Mouse (Mus musculus) layer of hippocampus, postnatal 36 days (tissue): ENCODE measurements around the gene Usp7. TPM values are rescaled to one million over a fixed set of nuclear protein-coding genes. Genes with fewer than 3 reads are reported as not detected.

ENCODE experiments used
- DNase-seq, 2 experiments: peaks; one replicate each; pipeline ENCODE4 v3.0.0; 2022
- total RNA-seq, 2 experiments: library from RNA; stranded (reverse); gene quantifications; 2 replicates each; pipeline ENCODE4 v1.2.3; 2021

The Usp7 gene
- 100 to 1,000 TPM; 157 to 160 TPM for total RNA-seq

- DNase-seq = no peak
Measured at GRCm38 (mm10) chr16:8791949-8792557, at the start of gene Usp7. Usp7 (minus strand) TSS chr16:8792308.

GRCm38 (mm10) chr16:8840557-8840956 lies 48.4 kb upstream of the Usp7 start:
- no peak for DNase-seq

- DNase-seq = no peak
Measured at GRCm38 (mm10) chr16:8838921-8839320, 46.8 kb upstream of the Usp7 start.

GRCm38 (mm10) chr16:8837595-8837994 lies 45.5 kb upstream of the Usp7 start:
- DNase-seq = no peak

GRCm38 (mm10) chr16:8836876-8837275 lies 44.8 kb upstream of the Usp7 start:
- DNase-seq = no peak

GRCm38 (mm10) chr16:8831241-8831640 lies 39.1 kb upstream of the Usp7 start:
- no peak for DNase-seq

GRCm38 (mm10) chr16:8830431-8831211 lies 38.5 kb upstream of the Usp7 start:
- DNase-seq = peak; percentile 62 to 63

GRCm38 (mm10) chr16:8829564-8830359 lies 37.7 kb upstream of the Usp7 start, which contains the start of gene 1810013L24Rik:
1810013L24Rik (plus strand) TSS chr16:8830100.
- peak; percentile 97 to 98 for DNase-seq

- DNase-seq = no peak
Measured at GRCm38 (mm10) chr16:8828636-8829563, 36.8 kb upstream of the Usp7 start.

- no peak for DNase-seq
Measured at GRCm38 (mm10) chr16:8827366-8827765, 35.3 kb upstream of the Usp7 start.

- DNase-seq = no peak
Measured at GRCm38 (mm10) chr16:8823661-8824060, 31.6 kb upstream of the Usp7 start.

- no peak for DNase-seq
Measured at GRCm38 (mm10) chr16:8822586-8822985, 30.5 kb upstream of the Usp7 start.

- peak in 1 of 2 experiments; percentile 29 for DNase-seq
Measured at GRCm38 (mm10) chr16:8821429-8821828, 29.3 kb upstream of the Usp7 start.

- no peak for DNase-seq
Measured at GRCm38 (mm10) chr16:8817872-8818271, 25.8 kb upstream of the Usp7 start.

GRCm38 (mm10) chr16:8810399-8811127 lies 18.5 kb upstream of the Usp7 start:
- DNase-seq = no peak

- DNase-seq = no peak
Measured at GRCm38 (mm10) chr16:8806703-8807102, 14.6 kb upstream of the Usp7 start.

GRCm38 (mm10) chr16:8795906-8796305 lies 3.8 kb upstream of the Usp7 start:
- no peak for DNase-seq

GRCm38 (mm10) chr16:8794952-8795351 lies 2.8 kb upstream of the Usp7 start:
- no peak for DNase-seq

- no peak for DNase-seq
Measured at GRCm38 (mm10) chr16:8790886-8791285, 1.2 kb downstream of the Usp7 start.

GRCm38 (mm10) chr16:8784753-8785152 lies 7.4 kb downstream of the Usp7 start:
- no peak for DNase-seq

- no peak for DNase-seq
Measured at GRCm38 (mm10) chr16:8783198-8783913, 8.8 kb downstream of the Usp7 start.
